Mouse (Mus musculus): ENCODE data around the gene Chp1.

DNA sequence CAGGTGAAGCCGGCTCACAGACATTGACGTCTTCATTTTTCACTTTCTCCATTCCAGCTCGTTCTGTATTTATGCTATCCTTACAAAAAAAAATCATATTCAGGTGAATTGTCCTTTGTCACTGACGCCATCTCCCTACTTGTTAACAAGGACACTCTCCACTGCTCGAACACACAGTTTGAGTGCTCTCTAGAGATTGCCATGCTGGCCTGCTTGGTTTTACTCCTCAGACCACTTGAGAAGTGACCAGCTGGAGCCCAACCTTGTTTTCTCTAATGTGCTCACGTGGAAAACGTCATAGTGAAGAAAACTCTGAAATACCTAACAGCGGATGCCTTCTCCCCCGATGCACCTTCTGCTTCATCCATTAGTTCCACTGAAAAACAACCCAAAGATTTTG lies 8.7 kb upstream of the Chp1 start:
- TF ChIP-seq CTCF (IDR thresholded peaks at IDR 0.05; ENCODE audit: insufficient read depth, low read depth, low read length) (no peak), POLR2A (IDR thresholded peaks at IDR 0.05; ENCODE audit: insufficient read depth, low read depth, low read length) (no peak)
